ENCODE assay signal across 1 mouse cellular context in genomic region chr3:59101218-59101986, GRCm38 (mm10).
A peak's percentile ranks its signal among the peaks of the same experiment; 100 is the strongest.
TF ChIP-seq lines count a peak whose summit lies in the region.

Gene Gpr171, minus strand, starts transcription at chr3:59101821.

TF ChIP-seq in CH12.LX, 34 proteins besides CTCF, POLR2A, EP300 and RAD21 (continued from another document):
- TF ChIP-seq TBP (conservative IDR thresholded peaks at IDR 0.05; ENCODE audit: low read depth, low read length) (peak; percentile 88), MEF2A (IDR thresholded peaks at IDR 0.05; ENCODE audit: borderline replicate concordance, low read depth, low read length) (peak; percentile 74), JUND (conservative IDR thresholded peaks at IDR 0.05; ENCODE audit: low read depth, low read length) (peak; percentile 82)
TF ChIP-seq in CH12.LX: peak in this region for 12.
